Mouse (Mus musculus): Measurements from ENCODE around the gene Olfr780. TPM values are rescaled to one million over a fixed set of nuclear protein-coding genes. Genes with fewer than 3 reads are reported as not detected.

Gene Olfr780
- polyA plus RNA-seq, 1 experiment, result not detected

DNA sequence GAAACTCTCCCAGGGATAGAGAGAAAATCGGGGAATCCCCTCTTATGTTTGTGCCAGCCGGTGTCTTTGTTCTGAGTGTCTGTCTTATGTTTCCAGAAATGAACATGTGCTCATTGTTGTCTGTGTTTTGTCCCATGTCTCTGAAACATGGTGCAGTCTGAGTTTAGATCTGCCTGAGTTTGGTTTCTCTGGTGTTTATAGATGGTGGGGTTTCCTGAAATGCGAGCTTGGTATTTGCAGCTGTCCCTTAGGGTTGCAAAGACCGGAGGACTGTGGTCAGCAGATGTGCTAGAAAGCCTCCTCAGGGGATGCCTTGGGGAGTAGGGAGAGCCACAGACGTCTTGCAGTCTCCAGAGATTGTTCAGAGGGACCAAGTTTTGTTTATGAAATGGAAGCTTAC is 39.4 kb downstream of the Olfr780 start:
- Histone ChIP-seq H3K9ac (ENCODE audit: low read depth, poor library complexity, severe bottlenecking) (no peak overlapping the region), H3K9me3 (replicated peaks; ENCODE audit: control insufficient read depth, insufficient read depth, low read length, poor library complexity, severe bottlenecking) (peaks cover 34% of the 10 kb centered on the region), H3K36me3 (ENCODE audit: control insufficient read depth, insufficient read depth, low read length, poor library complexity, severe bottlenecking) (no peaks in the 10 kb centered on the region), H3K4me1 (ENCODE audit: control insufficient read depth, insufficient read depth, low read length) (no peaks in the 10 kb centered on the region), H3K27ac (ENCODE audit: insufficient read depth, low read length) (no peak overlapping the region), H3K4me3 (ENCODE audit: low read depth, low read length) (no peak overlapping the region), H3K27me3 (ENCODE audit: control insufficient read depth, insufficient read depth, low read length, poor library complexity, severe bottlenecking) (no peaks in the 10 kb centered on the region)
- no peak for TF ChIP-seq POLR2A (IDR thresholded peaks at IDR 0.05; ENCODE audit: insufficient read depth, low read length)
- no peak for TF ChIP-seq CTCF (IDR thresholded peaks at IDR 0.05; ENCODE audit: low read depth, low read length)
- no peak for TF ChIP-seq EP300 (IDR thresholded peaks at IDR 0.05; ENCODE audit: insufficient read depth, low read depth, low read length)

Other genes starting within 250 kb of the Olfr780 start
- gene Olfr766-ps1, start 249.1 kb upstream of the Olfr780 start, polyA plus RNA-seq (2011; ENCODE audit: insufficient read depth, insufficient read length, low read depth, missing spikeins), result not detected in 2 replicates
- not detected in 2 replicates for gene Olfr767, start 235.2 kb upstream of the Olfr780 start, polyA plus RNA-seq (2011; ENCODE audit: insufficient read depth, insufficient read length, low read depth, missing spikeins)
- gene Olfr768, start 218.7 kb upstream of the Olfr780 start, polyA plus RNA-seq (2011; ENCODE audit: insufficient read depth, insufficient read length, low read depth, missing spikeins), result not detected in 2 replicates
- not detected in 2 replicates for gene Olfr769, start 200.3 kb upstream of the Olfr780 start, polyA plus RNA-seq (2011; ENCODE audit: insufficient read depth, insufficient read length, low read depth, missing spikeins)
- gene Olfr770, start 179.1 kb upstream of the Olfr780 start, polyA plus RNA-seq (2011; ENCODE audit: insufficient read depth, insufficient read length, low read depth, missing spikeins), result not detected in 2 replicates
- gene Olfr771, start 153.4 kb upstream of the Olfr780 start, polyA plus RNA-seq (2011; ENCODE audit: insufficient read depth, insufficient read length, low read depth, missing spikeins), result not detected in 2 replicates
- not detected in 2 replicates for gene Olfr772, start 140.2 kb upstream of the Olfr780 start, polyA plus RNA-seq (2011; ENCODE audit: insufficient read depth, insufficient read length, low read depth, missing spikeins)
- not detected in 2 replicates for gene Olfr773, start 130.7 kb upstream of the Olfr780 start, polyA plus RNA-seq (2011; ENCODE audit: insufficient read depth, insufficient read length, low read depth, missing spikeins)
- gene Olfr774, start 81.9 kb upstream of the Olfr780 start, polyA plus RNA-seq (2011; ENCODE audit: insufficient read depth, insufficient read length, low read depth, missing spikeins), result not detected in 2 replicates
- not detected in 2 replicates for gene Olfr775, start 69.7 kb upstream of the Olfr780 start, polyA plus RNA-seq (2011; ENCODE audit: insufficient read depth, insufficient read length, low read depth, missing spikeins)
- not detected in 2 replicates for gene Olfr776, start 59.0 kb upstream of the Olfr780 start, polyA plus RNA-seq (2011; ENCODE audit: insufficient read depth, insufficient read length, low read depth, missing spikeins)
- not detected in 2 replicates for gene Olfr777, start 46.6 kb upstream of the Olfr780 start, polyA plus RNA-seq (2011; ENCODE audit: insufficient read depth, insufficient read length, low read depth, missing spikeins)
- gene Olfr781, start 10.7 kb downstream of the Olfr780 start, polyA plus RNA-seq (2011; ENCODE audit: insufficient read depth, insufficient read length, low read depth, missing spikeins), result not detected in 2 replicates
- gene Olfr782, start 30.7 kb downstream of the Olfr780 start, polyA plus RNA-seq (2011; ENCODE audit: insufficient read depth, insufficient read length, low read depth, missing spikeins), result not detected in 2 replicates
- gene Olfr784, start 66.0 kb downstream of the Olfr780 start, polyA plus RNA-seq (2011; ENCODE audit: insufficient read depth, insufficient read length, low read depth, missing spikeins), result not detected in 2 replicates
- gene Olfr785, start 87.3 kb downstream of the Olfr780 start, polyA plus RNA-seq (2011; ENCODE audit: insufficient read depth, insufficient read length, low read depth, missing spikeins), result not detected in 2 replicates
- not detected in 2 replicates for gene Olfr786, start 109.2 kb downstream of the Olfr780 start, polyA plus RNA-seq (2011; ENCODE audit: insufficient read depth, insufficient read length, low read depth, missing spikeins)
- gene Olfr787, start 143.7 kb downstream of the Olfr780 start, polyA plus RNA-seq (2011; ENCODE audit: insufficient read depth, insufficient read length, low read depth, missing spikeins), result 0.14 TPM in 1 of 2 replicates, not detected in the other
- gene Olfr788, start 152.9 kb downstream of the Olfr780 start, polyA plus RNA-seq (2011; ENCODE audit: insufficient read depth, insufficient read length, low read depth, missing spikeins), result not detected in 2 replicates
- not detected in 2 replicates for gene Olfr789, start 166.6 kb downstream of the Olfr780 start, polyA plus RNA-seq (2011; ENCODE audit: insufficient read depth, insufficient read length, low read depth, missing spikeins)
- not detected in 2 replicates for gene Olfr790, start 180.4 kb downstream of the Olfr780 start, polyA plus RNA-seq (2011; ENCODE audit: insufficient read depth, insufficient read length, low read depth, missing spikeins)
- gene Olfr791, start 203.7 kb downstream of the Olfr780 start, polyA plus RNA-seq (2011; ENCODE audit: insufficient read depth, insufficient read length, low read depth, missing spikeins), result not detected in 2 replicates
- gene Olfr792, start 221.0 kb downstream of the Olfr780 start, polyA plus RNA-seq (2011; ENCODE audit: insufficient read depth, insufficient read length, low read depth, missing spikeins), result not detected in 2 replicates
- gene Olfr794, start 249.5 kb downstream of the Olfr780 start, polyA plus RNA-seq (2011; ENCODE audit: insufficient read depth, insufficient read length, low read depth, missing spikeins), result 0.29 TPM in 1 of 2 replicates, not detected in the other